Mouse (Mus musculus) bone marrow, adult 2 months (tissue): ENCODE measurements around the gene Map10.

ENCODE experiments used
- CTCF ChIP-seq: fragments of 200-500 bp; IDR thresholded peaks from 2 replicates; pipeline ENCODE4 v1.5.1; 2011; ENCODE audit warnings: low read length, control low read depth; ENCODE audit not compliant: control insufficient read depth, insufficient read depth
- POLR2A ChIP-seq: fragments of 200-500 bp; IDR thresholded peaks from 2 replicates; pipeline ENCODE4 v1.6.1; 2011; ENCODE audit warnings: low read depth, mild to moderate bottlenecking, control low read depth, low read length, borderline replicate concordance; ENCODE audit not compliant: control insufficient read depth

DNA sequence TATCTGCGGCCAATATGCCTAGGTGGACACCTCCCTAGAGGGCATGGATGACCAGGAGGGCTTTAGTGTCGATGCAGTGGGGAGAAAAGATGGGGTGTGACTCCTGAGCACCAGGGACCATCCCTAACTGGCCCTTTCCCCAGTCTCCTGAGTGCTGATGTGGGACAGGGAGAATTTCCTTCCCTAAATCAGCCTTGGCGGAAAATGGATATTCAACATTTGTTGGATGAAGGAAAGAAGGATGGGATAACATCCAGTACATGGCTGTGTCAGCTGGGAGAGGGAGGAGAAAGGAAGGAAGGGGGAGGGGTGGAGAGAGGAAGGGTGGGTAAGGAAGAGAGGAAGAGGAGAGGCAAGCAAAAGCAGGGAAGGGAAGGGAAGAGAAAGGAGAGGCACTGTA lies 21.3 kb downstream of the Map10 start:
- no peak for TF ChIP-seq POLR2A
- TF ChIP-seq CTCF: no peak
